Mouse (Mus musculus) cortical plate, adult 2 months (tissue): ENCODE measurements around the gene Cyp1a2. TPM values are rescaled to one million over a fixed set of nuclear protein-coding genes. Genes with fewer than 3 reads are reported as not detected.
"Not testable (repeated sequence)": the region's sequence is repeated elsewhere in the genome, so short reads cannot be mapped to it uniquely, and the experiment has no call there.

Experiments
- H3K27ac ChIP-seq: fragments of 200-500 bp; 2 replicates; pipeline ENCODE4 v1.5.1; 2012; ENCODE audit warnings: low read length, control low read depth, inconsistent platforms; ENCODE audit not compliant: insufficient read depth
- H3K4me1 ChIP-seq: fragments of 200-500 bp; 2 replicates; pipeline ENCODE4 v1.6.1; 2011; ENCODE audit warnings: low read length; ENCODE audit not compliant: control insufficient read depth, insufficient read depth
- H3K4me3 ChIP-seq: fragments of 200-500 bp; 2 replicates; pipeline ENCODE4 v1.5.1; 2011; ENCODE audit warnings: mild to moderate bottlenecking, low read length, control low read depth; ENCODE audit not compliant: insufficient read depth
- CTCF ChIP-seq: fragments of 200-500 bp; IDR thresholded peaks from 2 replicates; pipeline ENCODE4 v1.5.1; 2011; ENCODE audit warnings: mild to moderate bottlenecking, control low read depth, low read length; ENCODE audit not compliant: insufficient read depth; ENCODE audit errors: extremely low read depth
- POLR2A ChIP-seq: fragments of 200-500 bp; IDR thresholded peaks from 2 replicates; pipeline ENCODE4 v1.6.1; 2011; ENCODE audit warnings: mild to moderate bottlenecking, low read length, control low read depth; ENCODE audit not compliant: insufficient read depth; ENCODE audit errors: extremely low read depth
- polyA plus RNA-seq: library from polyadenylated mRNA; depleted of rRNA; stranded (reverse); fragments of >200 nt; gene quantifications from 2 replicates; pipeline ENCODE4 v1.2.3, GENCODE M21; 2012; rRNA removed

Cyp1a2 gene
- polyA plus RNA-seq: not detected in 2 replicates

GRCm38 (mm10) chr9:57683520-57683919, at the start of gene Cyp1a2:
Cyp1a2 (minus strand) TSS chr9:57683703.
- TF ChIP-seq CTCF: no peak
- no peak for TF ChIP-seq POLR2A
- no peak within 1 kb of the TSS for H3K4me3 ChIP-seq

GRCm38 (mm10) chr9:57728312-57728711, 44.8 kb upstream of the Cyp1a2 start:
- H3K27ac ChIP-seq: no peak overlapping the region
- H3K4me1 ChIP-seq: no peaks in the 10 kb centered on the region; the same call in 1 of the 2 replicates
- H3K4me3 ChIP-seq: no peak overlapping the region
- TF ChIP-seq CTCF (peak; percentile 31; the same call in 1 of the 2 replicates), POLR2A (no peak)

More at GRCm38 (mm10) chr9:57683520-57683919, at the start of gene Cyp1a2:
- Histone ChIP-seq H3K4me1 (no peaks in the 10 kb centered on the region), H3K27ac (no peak within 1 kb of the TSS)

GRCm38 (mm10) chr9:57724701-57725100, 41.2 kb upstream of the Cyp1a2 start:
- no peaks in the 10 kb centered on the region; the same call in 1 of the 2 replicates for H3K4me1 ChIP-seq
- no peak overlapping the region for H3K4me3 ChIP-seq
- H3K27ac ChIP-seq: no peak overlapping the region
- TF ChIP-seq POLR2A (no peak), CTCF (no peak)

GRCm38 (mm10) chr9:57723796-57724195, 40.3 kb upstream of the Cyp1a2 start:
- H3K4me1 ChIP-seq: no peaks in the 10 kb centered on the region
- TF ChIP-seq CTCF (no peak), POLR2A (no peak)
- H3K4me3 ChIP-seq: no peak overlapping the region
- no peak overlapping the region for H3K27ac ChIP-seq

GRCm38 (mm10) chr9:57723315-57723715, 39.8 kb upstream of the Cyp1a2 start:
- Histone ChIP-seq H3K4me1 (no peaks in the 10 kb centered on the region), H3K27ac (no peak overlapping the region), H3K4me3 (no peak overlapping the region)
- TF ChIP-seq POLR2A (no peak), CTCF (no peak)

GRCm38 (mm10) chr9:57722371-57722770, 38.9 kb upstream of the Cyp1a2 start:
- Histone ChIP-seq H3K4me1 (no peaks in the 10 kb centered on the region), H3K4me3 (no peak overlapping the region), H3K27ac (no peak overlapping the region)
- no peak for TF ChIP-seq POLR2A

GRCm38 (mm10) chr9:57720736-57721135, 37.2 kb upstream of the Cyp1a2 start:
- no peaks in the 10 kb centered on the region for H3K4me1 ChIP-seq
- no peak for TF ChIP-seq CTCF
- no peak for TF ChIP-seq POLR2A
- no peak overlapping the region for H3K4me3 ChIP-seq
- H3K27ac ChIP-seq: no peak overlapping the region

- no peak overlapping the region for H3K27ac ChIP-seq
- no peaks in the 10 kb centered on the region for H3K4me1 ChIP-seq
- H3K4me3 ChIP-seq: no peak overlapping the region
- TF ChIP-seq CTCF (no peak), POLR2A (no peak)
Measured at GRCm38 (mm10) chr9:57718408-57718807, 34.9 kb upstream of the Cyp1a2 start.

GRCm38 (mm10) chr9:57712194-57712593, 28.7 kb upstream of the Cyp1a2 start:
- Histone ChIP-seq H3K4me1 (peaks cover 5% of the 10 kb centered on the region; the same call in 1 of the 2 replicates), H3K27ac (no peak overlapping the region), H3K4me3 (no peak overlapping the region)
- TF ChIP-seq POLR2A: no peak
- TF ChIP-seq CTCF: peak; percentile 20; the same call in 1 of the 2 replicates

- not testable (repeated sequence) for H3K4me3 ChIP-seq, H3K4me1 ChIP-seq, H3K27ac ChIP-seq
Measured at GRCm38 (mm10) chr9:57710214-57710613, 26.7 kb upstream of the Cyp1a2 start.
